Mouse (Mus musculus): ENCODE measurements at regions not wholly inside any gene's neighbourhood (a gene's known extent, or its start where the extent isn't known, plus 50 kb on each side); places are given as distances from the start of the nearest gene placed in this dataset.
"Not testable (repeated sequence)": the region's sequence is repeated elsewhere in the genome, so short reads cannot be mapped to it uniquely, and the experiment has no call there.

- no peaks in the 10 kb centered on the region for H3K36me3 ChIP-seq (ENCODE audit: control insufficient read depth, insufficient read depth, low read length)
- peaks cover 3% of the 10 kb centered on the region; the same call in 1 of the 2 replicates for H3K4me1 ChIP-seq (replicated peaks; ENCODE audit: control insufficient read depth, insufficient read depth, low read length)
- WGBS: 90% methylated on average over 4 of the region's 4 CpGs
- DNase-seq (ENCODE audit: low spot score) (no peak), ATAC-seq (replicated peaks; ENCODE audit: low FRiP score) (no peak)
- H3K27ac ChIP-seq (ENCODE audit: low read depth, low read length): no peak overlapping the region
- H3K4me3 ChIP-seq (ENCODE audit: low read depth, low read length): no peak overlapping the region
- no peak overlapping the region for H3K9ac ChIP-seq (ENCODE audit: low read length)
- H3K27me3 ChIP-seq (ENCODE audit: control insufficient read depth, insufficient read depth, low read length): no peaks in the 10 kb centered on the region
- H3K9me3 ChIP-seq (ENCODE audit: control insufficient read depth, low read length): no peaks in the 10 kb centered on the region
- no peak overlapping the region for H3K4me2 ChIP-seq (ENCODE audit: low read depth, low read length, severe bottlenecking)
Observed at GRCm38 (mm10) chr8:90032572-90032971, 315.6 kb downstream of the Tox3 start.

- ATAC-seq (replicated peaks; ENCODE audit: low FRiP score) (no peak; the same call in 1 of the 2 replicates), DNase-seq (ENCODE audit: low spot score) (no peak)
- H3K9ac ChIP-seq (ENCODE audit: low read length): no peak overlapping the region
- 24% methylated on average over 1 of the region's 1 CpGs for WGBS
- no peaks in the 10 kb centered on the region for H3K36me3 ChIP-seq (ENCODE audit: control insufficient read depth, insufficient read depth, low read length)
- no peak overlapping the region for H3K4me2 ChIP-seq (ENCODE audit: low read depth, low read length, severe bottlenecking)
- H3K27ac ChIP-seq (ENCODE audit: low read depth, low read length): no peak overlapping the region
- no peak overlapping the region for H3K4me3 ChIP-seq (ENCODE audit: low read depth, low read length)
- H3K9me3 ChIP-seq (ENCODE audit: control insufficient read depth, low read length): no peaks in the 10 kb centered on the region
- H3K27me3 ChIP-seq (ENCODE audit: control insufficient read depth, insufficient read depth, low read length): no peaks in the 10 kb centered on the region
- no peaks in the 10 kb centered on the region for H3K4me1 ChIP-seq (replicated peaks; ENCODE audit: control insufficient read depth, insufficient read depth, low read length)
Observed at GRCm38 (mm10) chr8:90031220-90031619, 316.9 kb downstream of the Tox3 start.

GRCm38 (mm10) chr8:90017958-90018357, 330.2 kb downstream of the Tox3 start:
- not testable (repeated sequence) for DNase-seq (ENCODE audit: low spot score); H3K4me3 ChIP-seq (ENCODE audit: low read depth, low read length); H3K9ac ChIP-seq (ENCODE audit: low read length); H3K36me3 ChIP-seq (ENCODE audit: control insufficient read depth, insufficient read depth, low read length); H3K27ac ChIP-seq (ENCODE audit: low read depth, low read length); H3K4me2 ChIP-seq (ENCODE audit: low read depth, low read length, severe bottlenecking); H3K27me3 ChIP-seq (ENCODE audit: control insufficient read depth, insufficient read depth, low read length); ATAC-seq (replicated peaks; ENCODE audit: low FRiP score); H3K4me1 ChIP-seq (replicated peaks; ENCODE audit: control insufficient read depth, insufficient read depth, low read length); H3K9me3 ChIP-seq (ENCODE audit: control insufficient read depth, low read length)
- 70% methylated on average over 1 of the region's 1 CpGs for WGBS

- Histone ChIP-seq H3K4me2 (ENCODE audit: low read depth, low read length, severe bottlenecking) (no peak overlapping the region), H3K27me3 (ENCODE audit: control insufficient read depth, insufficient read depth, low read length) (no peaks in the 10 kb centered on the region), H3K4me1 (replicated peaks; ENCODE audit: control insufficient read depth, insufficient read depth, low read length) (no peaks in the 10 kb centered on the region), H3K4me3 (ENCODE audit: low read depth, low read length) (no peak overlapping the region), H3K9me3 (ENCODE audit: control insufficient read depth, low read length) (no peaks in the 10 kb centered on the region), H3K36me3 (ENCODE audit: control insufficient read depth, insufficient read depth, low read length) (no peaks in the 10 kb centered on the region), H3K9ac (ENCODE audit: low read length) (no peak overlapping the region), H3K27ac (ENCODE audit: low read depth, low read length) (no peak overlapping the region)
- WGBS: 89% methylated on average over 2 of the region's 2 CpGs
- DNase-seq (ENCODE audit: low spot score): no peak
- ATAC-seq (replicated peaks; ENCODE audit: low FRiP score): no peak
Observed at GRCm38 (mm10) chr8:90013755-90014154, 334.4 kb downstream of the Tox3 start.

- Histone ChIP-seq H3K27me3 (ENCODE audit: control insufficient read depth, insufficient read depth, low read length) (no peaks in the 10 kb centered on the region), H3K9me3 (ENCODE audit: control insufficient read depth, low read length) (no peaks in the 10 kb centered on the region), H3K27ac (ENCODE audit: low read depth, low read length) (no peak overlapping the region), H3K36me3 (ENCODE audit: control insufficient read depth, insufficient read depth, low read length) (no peaks in the 10 kb centered on the region), H3K9ac (ENCODE audit: low read length) (no peak overlapping the region), H3K4me3 (ENCODE audit: low read depth, low read length) (no peak overlapping the region), H3K4me1 (replicated peaks; ENCODE audit: control insufficient read depth, insufficient read depth, low read length) (no peaks in the 10 kb centered on the region), H3K4me2 (ENCODE audit: low read depth, low read length, severe bottlenecking) (no peak overlapping the region)
- no peak for ATAC-seq (replicated peaks; ENCODE audit: low FRiP score)
- no peak for DNase-seq (ENCODE audit: low spot score)
- WGBS: 86% methylated on average over 6 of the region's 6 CpGs
Observed at GRCm38 (mm10) chr8:90011682-90012409, 336.3 kb downstream of the Tox3 start.

GRCm38 (mm10) chr8:90009431-90009830, 338.7 kb downstream of the Tox3 start:
- no peak overlapping the region for H3K4me2 ChIP-seq (ENCODE audit: low read depth, low read length, severe bottlenecking)
- no peak overlapping the region for H3K4me3 ChIP-seq (ENCODE audit: low read depth, low read length)
- H3K9me3 ChIP-seq (ENCODE audit: control insufficient read depth, low read length): no peaks in the 10 kb centered on the region
- no peak overlapping the region for H3K27ac ChIP-seq (ENCODE audit: low read depth, low read length)
- ATAC-seq (replicated peaks; ENCODE audit: low FRiP score) (no peak), DNase-seq (ENCODE audit: low spot score) (no peak)
- H3K36me3 ChIP-seq (ENCODE audit: control insufficient read depth, insufficient read depth, low read length): no peaks in the 10 kb centered on the region
- no peaks in the 10 kb centered on the region for H3K27me3 ChIP-seq (ENCODE audit: control insufficient read depth, insufficient read depth, low read length)
- whole genome bisulfite sequencing: 96% methylated on average over 1 of the region's 1 CpGs
- H3K9ac ChIP-seq (ENCODE audit: low read length): no peak overlapping the region
- no peaks in the 10 kb centered on the region for H3K4me1 ChIP-seq (replicated peaks; ENCODE audit: control insufficient read depth, insufficient read depth, low read length)

GRCm38 (mm10) chr8:90000899-90001640, 347.1 kb downstream of the Tox3 start:
- ATAC-seq (replicated peaks; ENCODE audit: low FRiP score): no peak

GRCm38 (mm10) chr8:89993743-89994142, 354.4 kb downstream of the Tox3 start:
- no peak overlapping the region for H3K4me2 ChIP-seq (ENCODE audit: low read depth, low read length, severe bottlenecking)
- no peak overlapping the region for H3K27ac ChIP-seq (ENCODE audit: low read depth, low read length)
- no peak overlapping the region for H3K9ac ChIP-seq (ENCODE audit: low read length)
- no peaks in the 10 kb centered on the region for H3K27me3 ChIP-seq (ENCODE audit: control insufficient read depth, insufficient read depth, low read length)
- no peaks in the 10 kb centered on the region for H3K36me3 ChIP-seq (ENCODE audit: control insufficient read depth, insufficient read depth, low read length)
- DNase-seq (ENCODE audit: low spot score) (no peak), ATAC-seq (replicated peaks; ENCODE audit: low FRiP score) (no peak)
- no peaks in the 10 kb centered on the region for H3K4me1 ChIP-seq (replicated peaks; ENCODE audit: control insufficient read depth, insufficient read depth, low read length)
- no peaks in the 10 kb centered on the region for H3K9me3 ChIP-seq (ENCODE audit: control insufficient read depth, low read length)
- H3K4me3 ChIP-seq (ENCODE audit: low read depth, low read length): no peak overlapping the region
- 93% methylated on average over 4 of the region's 4 CpGs for WGBS

More at GRCm38 (mm10) chr8:90000899-90001640, 347.1 kb downstream of the Tox3 start:
- Histone ChIP-seq H3K27ac (ENCODE audit: low read depth, low read length) (no peak overlapping the region), H3K4me3 (ENCODE audit: low read depth, low read length) (no peak overlapping the region), H3K4me1 (replicated peaks; ENCODE audit: control insufficient read depth, insufficient read depth, low read length) (no peaks in the 10 kb centered on the region; the same call in 1 of the 2 replicates), H3K9ac (ENCODE audit: low read length) (peak overlapping the region; percentile 1; the same call in 1 of the 2 replicates), H3K4me2 (ENCODE audit: low read depth, low read length, severe bottlenecking) (no peak overlapping the region), H3K27me3 (ENCODE audit: control insufficient read depth, insufficient read depth, low read length) (no peaks in the 10 kb centered on the region), H3K36me3 (ENCODE audit: control insufficient read depth, insufficient read depth, low read length) (no peaks in the 10 kb centered on the region), H3K9me3 (ENCODE audit: control insufficient read depth, low read length) (no peaks in the 10 kb centered on the region)
- peak; percentile 91 for DNase-seq (ENCODE audit: low spot score)
- WGBS: 29% methylated on average over 15 of the region's 15 CpGs
